In the genomic region with DNA sequence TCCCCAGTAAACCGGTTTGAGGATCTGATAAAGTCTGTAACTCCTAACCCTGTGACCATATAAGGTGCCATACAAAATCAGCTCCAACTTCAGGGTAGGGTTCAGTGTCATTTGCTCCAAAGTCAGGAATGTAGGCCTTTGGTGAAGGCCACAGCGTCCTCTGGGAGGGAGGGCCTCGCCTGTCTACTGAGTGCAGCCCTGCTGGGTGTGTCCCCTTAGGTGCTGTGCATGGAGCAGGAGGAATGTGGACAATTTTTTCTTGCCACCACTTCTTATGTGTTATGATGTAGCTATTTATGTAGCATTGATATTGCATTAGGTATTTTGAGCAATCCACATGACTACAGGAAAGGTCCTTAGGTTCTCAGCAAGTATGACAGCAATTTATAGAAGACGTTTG, we compare ENCODE assay signal across 32 mouse cellular contexts.
DNase-seq lines count a peak whose midpoint lies in the region; ATAC-seq and TF ChIP-seq lines count a peak whose summit lies in the region.
"Had no signal": no experiment of that assay in that cellular context is flagged by ENCODE, and none has a peak within 500 bp of the region (broad histone marks: within the 10 kb centered on the region; RNA-seq: fewer than 3 reads in every experiment).

No protein-coding gene starts in this region.

- H3K27ac ChIP-seq in heart, embryonic 14.5 days (replicated peaks in 1 of 2; ENCODE audit: control insufficient read depth in 1 of 2, insufficient read depth in 1 of 2, low read depth in 2 of 2, low read length in 2 of 2) = peak overlapping the region; percentile 29 to 50; a peak in 2 of 4 replicates
- no peak overlapping the region for H3K27ac ChIP-seq in heart, embryonic 10.5 days
- H3K27ac ChIP-seq in kidney, adult 2 months (ENCODE audit: insufficient read depth, low read depth, low read length) = 0 out of 2 replicates have a peak overlapping the region, but pooled peaks have one; percentile 0
- no peak overlapping the region for H3K27ac ChIP-seq in intestine, embryonic 16.5 days (ENCODE audit: low read length)
- H3K27ac ChIP-seq in forebrain, embryonic 13.5 days = no peak overlapping the region
- H3K27ac ChIP-seq: embryonic facial prominence, embryonic 10.5 days; embryonic facial prominence, embryonic 15.5 days; heart, adult 2 months; hindbrain, embryonic 10.5 days; hindbrain, embryonic 15.5 days; left cerebral cortex, adult 2 months; limb, embryonic 13.5 days; neural tube, embryonic 12.5 days had no signal

- H3K27me3 ChIP-seq in heart, embryonic 14.5 days (ENCODE audit: control insufficient read depth, insufficient read depth, low read length) = no peaks in the 10 kb centered on the region
- H3K27me3 ChIP-seq in heart, embryonic 10.5 days (ENCODE audit: insufficient read depth, poor library complexity, severe bottlenecking) = no peaks in the 10 kb centered on the region
- no peaks in the 10 kb centered on the region for H3K27me3 ChIP-seq in kidney, adult 2 months (replicated peaks; ENCODE audit: control insufficient read depth, insufficient read depth, low read length)
- H3K27me3 ChIP-seq in intestine, embryonic 16.5 days (replicated peaks; ENCODE audit: control insufficient read depth, insufficient read depth, low read length) = no peaks in the 10 kb centered on the region
- no peaks in the 10 kb centered on the region for H3K27me3 ChIP-seq in forebrain, embryonic 13.5 days
- H3K27me3 ChIP-seq: embryonic facial prominence, embryonic 15.5 days; hindbrain, embryonic 15.5 days; limb, embryonic 13.5 days; liver, embryonic 12.5 days; neural tube, embryonic 12.5 days had no signal

- TF ChIP-seq CTCF in kidney, adult 2 months (conservative IDR thresholded peaks at IDR 0.05; ENCODE audit: insufficient read depth, insufficient read length, low read depth, low read length) = no peak

- peak; percentile 68; the same call in 1 of the 2 replicates for ATAC-seq in heart, embryonic 14.5 days (ENCODE audit: insufficient number of reproducible peaks, insufficient read depth, low FRiP score, low read depth)
- ATAC-seq in intestine, embryonic 16.5 days = peak; percentile 65
- no peak for ATAC-seq in erythroblast, adult 5-6 weeks (replicated peaks; ENCODE audit: low FRiP score, poor library complexity, severe bottlenecking)
- ATAC-seq in forebrain, embryonic 13.5 days = no peak
- ATAC-seq: activated CD4-positive, CD25-positive, alpha-beta regulatory T cell, adult 4 months; CD4-positive, CD25-positive, alpha-beta regulatory T cell, adult 4 months; forebrain, embryonic 14.5 days; inflammation-experienced regulatory T-cells, adult 6 months; liver, embryonic 12.5 days had no signal

- no peaks in the 10 kb centered on the region for H3K36me3 ChIP-seq in heart, embryonic 14.5 days (ENCODE audit: control insufficient read depth, insufficient read depth, low read length)
- H3K36me3 ChIP-seq in heart, embryonic 10.5 days = no peaks in the 10 kb centered on the region
- H3K36me3 ChIP-seq in kidney, adult 2 months (ENCODE audit: control insufficient read depth, insufficient read depth, low read length) = no peaks in the 10 kb centered on the region
- H3K36me3 ChIP-seq in intestine, embryonic 16.5 days (ENCODE audit: control insufficient read depth, insufficient read depth, low read length) = no peaks in the 10 kb centered on the region
- no peaks in the 10 kb centered on the region for H3K36me3 ChIP-seq in forebrain, embryonic 13.5 days (ENCODE audit: poor library complexity, severe bottlenecking)
- H3K36me3 ChIP-seq: embryonic facial prominence, embryonic 10.5 days; embryonic facial prominence, embryonic 15.5 days; hindbrain, embryonic 10.5 days; hindbrain, embryonic 15.5 days; limb, embryonic 13.5 days; liver, embryonic 12.5 days; neural tube, embryonic 12.5 days had no signal

- H3K4me2 ChIP-seq in heart, embryonic 14.5 days (ENCODE audit: low read length) = no peak overlapping the region
- H3K4me2 ChIP-seq in intestine, embryonic 16.5 days (ENCODE audit: low read depth, low read length) = no peak overlapping the region
- no peak overlapping the region for H3K4me2 ChIP-seq in forebrain, embryonic 13.5 days
- H3K4me2 ChIP-seq: embryonic facial prominence, embryonic 15.5 days; hindbrain, embryonic 15.5 days; limb, embryonic 13.5 days; liver, embryonic 12.5 days; midbrain, embryonic 11.5 days; neural tube, embryonic 12.5 days had no signal

- TF ChIP-seq POLR2A in kidney, adult 2 months (IDR thresholded peaks at IDR 0.05; ENCODE audit: low read depth, low read length) = no peak

- H3K9ac ChIP-seq in heart, embryonic 14.5 days (ENCODE audit: low read length) = no peak overlapping the region
- no peak overlapping the region for H3K9ac ChIP-seq in intestine, embryonic 16.5 days (ENCODE audit: low read depth, low read length)
- H3K9ac ChIP-seq in forebrain, embryonic 13.5 days = no peak overlapping the region
- H3K9ac ChIP-seq: embryonic facial prominence, embryonic 15.5 days; hindbrain, embryonic 15.5 days; limb, embryonic 13.5 days; liver, embryonic 12.5 days; neural tube, embryonic 12.5 days had no signal

- peaks cover 15 to 44% of the 10 kb centered on the region in 2 experiments for H3K4me1 ChIP-seq in heart, embryonic 14.5 days (ENCODE audit: control insufficient read depth in 2 of 2, insufficient read depth in 2 of 2, low read length in 2 of 2)
- H3K4me1 ChIP-seq in heart, embryonic 10.5 days = peaks cover 31% of the 10 kb centered on the region
- peaks cover 15% of the 10 kb centered on the region for H3K4me1 ChIP-seq in kidney, adult 2 months (ENCODE audit: control insufficient read depth, insufficient read depth, low read length)
- peaks cover 25% of the 10 kb centered on the region; the same call in 1 of the 2 replicates for H3K4me1 ChIP-seq in intestine, embryonic 16.5 days (ENCODE audit: control insufficient read depth, insufficient read depth, low read length)
- peaks cover 45% of the 10 kb centered on the region for H3K4me1 ChIP-seq in forebrain, embryonic 13.5 days
- H3K4me1 ChIP-seq: embryonic facial prominence, embryonic 15.5 days had no signal

- H3K4me3 ChIP-seq in heart, embryonic 14.5 days (ENCODE audit: control insufficient read depth in 1 of 2, insufficient read depth in 1 of 2, low read depth in 1 of 2, low read length in 2 of 2) = no peak overlapping the region
- no peak overlapping the region for H3K4me3 ChIP-seq in heart, embryonic 10.5 days
- no peak overlapping the region for H3K4me3 ChIP-seq in kidney, adult 2 months (ENCODE audit: insufficient read depth, low read depth, low read length)
- no peak overlapping the region for H3K4me3 ChIP-seq in intestine, embryonic 16.5 days (ENCODE audit: low read length)
- no peak overlapping the region for H3K4me3 ChIP-seq in forebrain, embryonic 13.5 days
- H3K4me3 ChIP-seq: embryonic facial prominence, embryonic 10.5 days; embryonic facial prominence, embryonic 15.5 days; heart, adult 2 months; hindbrain, embryonic 10.5 days; hindbrain, embryonic 15.5 days; layer of hippocampus, adult 2 months; left cerebral cortex, adult 2 months; limb, embryonic 13.5 days; liver, embryonic 12.5 days; myocyte; neural tube, embryonic 12.5 days had no signal

- DNase-seq in heart, embryonic 10.5 days (ENCODE audit: low spot score) = no peak
- DNase-seq in kidney, adult 2 months = no peak
- DNase-seq in kidney, postnatal 25 days = no peak
- DNase-seq in ZHBTc4 (ENCODE audit: low read depth, low spot score) = peak; percentile 41
- DNase-seq: adrenal gland, adult 2 months; adrenal gland, postnatal 36 days; cerebellum, adult 8-10 months; cerebellum, postnatal 25 days; heart, adult 2 months; kidney, adult 9 months; kidney, postnatal 36 days; right cerebral cortex, adult 18-20 months; spleen, adult 18-20 months had no signal

- 55% methylated on average over 4 of the region's 4 CpGs for WGBS in heart, embryonic 14.5 days
- WGBS in heart, embryonic 10.5 days = 72% methylated on average over 4 of the region's 4 CpGs
- 68% methylated on average over 4 of the region's 4 CpGs for WGBS in kidney, adult 2 months
- 69% methylated on average over 4 of the region's 4 CpGs for WGBS in intestine, embryonic 16.5 days
- WGBS in forebrain, embryonic 13.5 days = 96% methylated on average over 4 of the region's 4 CpGs

- H3K9me3 ChIP-seq in heart, embryonic 14.5 days (ENCODE audit: control insufficient read depth, low read length) = no peaks in the 10 kb centered on the region
- no peaks in the 10 kb centered on the region for H3K9me3 ChIP-seq in heart, embryonic 10.5 days
- H3K9me3 ChIP-seq in intestine, embryonic 16.5 days (ENCODE audit: control insufficient read depth, low read length) = no peaks in the 10 kb centered on the region
- H3K9me3 ChIP-seq in forebrain, embryonic 13.5 days (replicated peaks) = no peaks in the 10 kb centered on the region
- H3K9me3 ChIP-seq: embryonic facial prominence, embryonic 10.5 days; embryonic facial prominence, embryonic 15.5 days; hindbrain, embryonic 10.5 days; hindbrain, embryonic 15.5 days; limb, embryonic 13.5 days; liver, embryonic 12.5 days; neural tube, embryonic 12.5 days had no signal

Comparison
In these comparisons a context has a peak if more than half of its experiments do, and no peak if none do; other contexts are left out.
1. H3K27ac ChIP-seq: peak in heart, embryonic 14.5 days (2 of 2) and kidney, adult 2 months (single experiment); none in heart, embryonic 10.5 days (single experiment), intestine, embryonic 16.5 days (single experiment) and forebrain, embryonic 13.5 days (single experiment).
2. ATAC-seq: peak in heart, embryonic 14.5 days (single experiment) and intestine, embryonic 16.5 days (single experiment); none in erythroblast, adult 5-6 weeks (single experiment) and forebrain, embryonic 13.5 days (single experiment).